ENCODE assay signal across 8 mouse cellular contexts in the genomic region with DNA sequence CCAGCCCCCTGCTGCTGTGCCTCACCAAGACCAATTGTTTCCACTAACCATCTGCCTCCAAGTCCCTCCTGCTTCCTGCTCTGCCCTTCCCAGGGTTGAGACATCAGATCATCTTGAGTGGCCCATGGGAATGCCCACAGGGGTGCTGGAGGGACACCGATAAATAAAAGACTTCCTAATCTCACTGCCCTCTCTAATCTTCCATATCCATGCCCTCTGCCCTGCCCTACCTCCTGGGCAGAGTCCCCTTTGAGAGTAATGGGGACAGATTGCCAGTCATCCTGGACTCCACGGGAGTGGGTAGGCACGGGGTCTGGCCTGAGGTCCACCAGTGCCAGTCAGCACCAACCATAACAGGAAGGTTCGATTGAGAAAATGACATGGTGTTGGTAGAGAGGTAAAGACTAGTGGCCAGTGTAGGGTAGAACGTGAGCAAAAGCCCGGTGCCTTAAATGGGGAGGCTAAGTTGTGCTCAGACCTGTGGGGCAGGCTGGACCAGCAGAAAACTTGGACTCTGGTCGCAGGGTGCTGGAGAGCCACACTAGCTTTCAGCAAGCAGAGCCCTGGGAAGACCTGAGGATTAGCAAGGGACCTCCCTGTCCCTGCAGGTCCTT. TPM values are rescaled to one million over a fixed set of nuclear protein-coding genes. Genes with fewer than 3 reads are reported as not detected.
A peak's percentile ranks its signal among the peaks of the same experiment; 100 is the strongest.
DNase-seq lines count a peak whose midpoint lies in the region; ATAC-seq lines count a peak whose summit lies in the region.
"Had no signal": no experiment of that assay in that cellular context is flagged by ENCODE, and none has a peak within 500 bp of the region (broad histone marks: within the 10 kb centered on the region; RNA-seq: fewer than 3 reads in every experiment).

No protein-coding gene starts in this region.

- peak overlapping the region; percentile 27; the same call in 1 of the 2 replicates for H3K4me3 ChIP-seq in neural tube, embryonic 11.5 days (ENCODE audit: low read depth, low read length)
- H3K4me3 ChIP-seq in hindbrain, embryonic 11.5 days (ENCODE audit: low read depth, low read length): peak overlapping the region; percentile 28

- H3K4me1 ChIP-seq in neural tube, embryonic 11.5 days (ENCODE audit: control insufficient read depth, insufficient read depth, low read length): peaks cover 7% of the 10 kb centered on the region
- H3K4me1 ChIP-seq in hindbrain, embryonic 11.5 days (replicated peaks; ENCODE audit: control insufficient read depth, insufficient read depth, low read length): peaks cover 8% of the 10 kb centered on the region; the same call in 1 of the 2 replicates

- no peak overlapping the region for H3K27ac ChIP-seq in neural tube, embryonic 11.5 days (ENCODE audit: low read depth, low read length)
- no peak overlapping the region for H3K27ac ChIP-seq in hindbrain, embryonic 11.5 days (ENCODE audit: low read depth, low read length)

- ATAC-seq in neural tube, embryonic 11.5 days (ENCODE audit: insufficient read depth, low FRiP score, low TSS enrichment): no peak
- ATAC-seq in hindbrain, embryonic 11.5 days (ENCODE audit: low FRiP score): no peak
- ATAC-seq in megakaryocyte, adult 5-6 weeks (ENCODE audit: poor library complexity, severe bottlenecking): peak; percentile 25; the same call in 1 of the 2 replicates

- no peaks in the 10 kb centered on the region for H3K36me3 ChIP-seq in neural tube, embryonic 11.5 days (ENCODE audit: control insufficient read depth, insufficient read depth, low read length)
- H3K36me3 ChIP-seq in hindbrain, embryonic 11.5 days (ENCODE audit: control insufficient read depth, insufficient read depth, low read length): no peaks in the 10 kb centered on the region

- peak overlapping the region; percentile 66 for H3K4me2 ChIP-seq in neural tube, embryonic 11.5 days (ENCODE audit: low read depth)
- peak overlapping the region; percentile 68 for H3K4me2 ChIP-seq in hindbrain, embryonic 11.5 days (replicated peaks; ENCODE audit: low read depth, low read length)

- 38% methylated on average over 7 of the region's 7 CpGs for WGBS in neural tube, embryonic 11.5 days
- WGBS in hindbrain, embryonic 11.5 days: 37% methylated on average over 7 of the region's 7 CpGs

- 0 out of 2 replicates have a peak overlapping the region, but pooled peaks have one; percentile 29 for H3K9ac ChIP-seq in neural tube, embryonic 11.5 days (ENCODE audit: low read length)
- H3K9ac ChIP-seq in hindbrain, embryonic 11.5 days (ENCODE audit: low read depth, low read length): no peak overlapping the region

- DNase-seq in neural tube, embryonic 11.5 days (ENCODE audit: low spot score): no peak
- no peak for DNase-seq in neural tube, embryonic 10.5 days (ENCODE audit: extremely low spot score, low spot score)
- DNase-seq in hindbrain, embryonic 11.5 days (ENCODE audit: low spot score): no peak
- no peak for DNase-seq in urinary bladder, adult 2 months (ENCODE audit: low spot score)
- no peak for DNase-seq in thymus, postnatal 0 days (ENCODE audit: low spot score)
- DNase-seq in embryo, embryonic 10.5 days (ENCODE audit: low spot score): no peak
- DNase-seq: cerebellum, adult 9-10 months had no signal

- no peaks in the 10 kb centered on the region for H3K9me3 ChIP-seq in neural tube, embryonic 11.5 days (ENCODE audit: control insufficient read depth, low read length)
- no peaks in the 10 kb centered on the region for H3K9me3 ChIP-seq in hindbrain, embryonic 11.5 days (ENCODE audit: control insufficient read depth, low read length)

- peaks cover 17% of the 10 kb centered on the region for H3K27me3 ChIP-seq in neural tube, embryonic 11.5 days (ENCODE audit: control insufficient read depth, insufficient read depth, low read length)
- H3K27me3 ChIP-seq in hindbrain, embryonic 11.5 days (ENCODE audit: control insufficient read depth, insufficient read depth, low read length): peaks cover 11% of the 10 kb centered on the region

RNA-seq across cellular contexts. Expression of a gene that starts 0.5 kb away (rescaled TPM):
- 0.23 and 0.57 TPM in 2 replicates for polyA plus RNA-seq in neural tube, embryonic 11.5 days (2014; fragmentation: Nextera tagmentation; extraction: Ambion mirVana)
- polyA plus RNA-seq in hindbrain, embryonic 11.5 days (2014; fragmentation: Nextera tagmentation; extraction: Ambion mirVana): 0.35 and 0.62 TPM in 2 replicates
- 1.8 and 2.7 TPM in 2 replicates for total RNA-seq in megakaryocyte, adult 5-6 weeks (2015)
- total RNA-seq in megakaryocyte, adult 5-6 weeks (2017): 1.0 and 1.5 TPM in 2 replicates
- 0.15 and 0.16 TPM in 2 replicates for polyA plus RNA-seq in urinary bladder, adult 2 months (2012; rRNA removed)
- 0.22 and 0.49 TPM in 2 replicates for polyA plus RNA-seq in thymus, postnatal 0 days (2015; fragmentation: Nextera tagmentation; extraction: Ambion mirVana)

RNA-seq across cellular contexts. Expression of a gene that starts 12.1 kb away (rescaled TPM):
- 0.30 and 0.46 TPM in 2 replicates for polyA plus RNA-seq in neural tube, embryonic 11.5 days (2014; fragmentation: Nextera tagmentation; extraction: Ambion mirVana)
- 1.0 and 1.9 TPM in 2 replicates for polyA plus RNA-seq in hindbrain, embryonic 11.5 days (2014; fragmentation: Nextera tagmentation; extraction: Ambion mirVana)
- total RNA-seq in megakaryocyte, adult 5-6 weeks (2015): 0.14 TPM in 1 of 2 replicates, not detected in the other
- not detected in 2 replicates for total RNA-seq in megakaryocyte, adult 5-6 weeks (2017)
- polyA plus RNA-seq in urinary bladder, adult 2 months (2012; rRNA removed): 0.10 TPM in 1 of 2 replicates, not detected in the other
- polyA plus RNA-seq in thymus, postnatal 0 days (2015; fragmentation: Nextera tagmentation; extraction: Ambion mirVana): 0.15 and 0.26 TPM in 2 replicates

RNA-seq across cellular contexts. Expression of a gene that starts 19.8 kb away (rescaled TPM):
- polyA plus RNA-seq in neural tube, embryonic 11.5 days (2014; fragmentation: Nextera tagmentation; extraction: Ambion mirVana): 64.4 and 68.7 TPM in 2 replicates
- 76.2 and 78.1 TPM in 2 replicates for polyA plus RNA-seq in hindbrain, embryonic 11.5 days (2014; fragmentation: Nextera tagmentation; extraction: Ambion mirVana)
- total RNA-seq in megakaryocyte, adult 5-6 weeks (2015): 20.3 and 32.9 TPM in 2 replicates
- 10.0 and 19.5 TPM in 2 replicates for total RNA-seq in megakaryocyte, adult 5-6 weeks (2017)
- polyA plus RNA-seq in urinary bladder, adult 2 months (2012; rRNA removed): 4.6 and 6.1 TPM in 2 replicates
- 59.3 and 61.5 TPM in 2 replicates for polyA plus RNA-seq in thymus, postnatal 0 days (2015; fragmentation: Nextera tagmentation; extraction: Ambion mirVana)

RNA-seq across cellular contexts. Expression of a gene that starts 27.5 kb away (rescaled TPM):
- polyA plus RNA-seq in neural tube, embryonic 11.5 days (2014; fragmentation: Nextera tagmentation; extraction: Ambion mirVana): 0.68 and 0.76 TPM in 2 replicates
- polyA plus RNA-seq in hindbrain, embryonic 11.5 days (2014; fragmentation: Nextera tagmentation; extraction: Ambion mirVana): 0.86 and 1.6 TPM in 2 replicates
- total RNA-seq in megakaryocyte, adult 5-6 weeks (2015): not detected in 2 replicates
- not detected in 2 replicates for total RNA-seq in megakaryocyte, adult 5-6 weeks (2017)
- 0.06 and 0.10 TPM in 2 replicates for polyA plus RNA-seq in urinary bladder, adult 2 months (2012; rRNA removed)
- not detected in 2 replicates for polyA plus RNA-seq in thymus, postnatal 0 days (2015; fragmentation: Nextera tagmentation; extraction: Ambion mirVana)

RNA-seq across cellular contexts. Expression of a gene that starts 50.0 kb away (rescaled TPM):
- 141 and 142 TPM in 2 replicates for polyA plus RNA-seq in neural tube, embryonic 11.5 days (2014; fragmentation: Nextera tagmentation; extraction: Ambion mirVana)
- 146 and 150 TPM in 2 replicates for polyA plus RNA-seq in hindbrain, embryonic 11.5 days (2014; fragmentation: Nextera tagmentation; extraction: Ambion mirVana)
- total RNA-seq in megakaryocyte, adult 5-6 weeks (2015): 0.11 TPM in 1 of 2 replicates, not detected in the other
- total RNA-seq in megakaryocyte, adult 5-6 weeks (2017): 0.08 TPM in 1 of 2 replicates, not detected in the other
- 1.0 and 1.2 TPM in 2 replicates for polyA plus RNA-seq in urinary bladder, adult 2 months (2012; rRNA removed)
- 0.90 and 1.1 TPM in 2 replicates for polyA plus RNA-seq in thymus, postnatal 0 days (2015; fragmentation: Nextera tagmentation; extraction: Ambion mirVana)
